ENCODE assay signal across 7 mouse cellular contexts in genomic region chr14:32201354-32201753, GRCm38 (mm10). TPM values are rescaled to one million over a fixed set of nuclear protein-coding genes. Genes with fewer than 3 reads are reported as not detected.
DNase-seq lines count a peak whose midpoint lies in the region; TF ChIP-seq lines count a peak whose summit lies in the region.

No protein-coding gene starts in this region.

- peaks cover 7% of the 10 kb centered on the region for H3K36me3 ChIP-seq in spleen, adult 2 months (ENCODE audit: control insufficient read depth, insufficient read depth, low read length)

- no peak for TF ChIP-seq CTCF in spleen, adult 2 months (IDR thresholded peaks at IDR 0.05; ENCODE audit: extremely low read depth, insufficient read depth, insufficient read length, insufficient replicate concordance)

- peaks cover 15% of the 10 kb centered on the region for H3K4me1 ChIP-seq in spleen, adult 2 months (ENCODE audit: control insufficient read depth, insufficient read depth, insufficient read length)
- 0 out of 2 replicates have a peak, but pooled peaks cover 2% of the 10 kb centered on the region for H3K4me1 ChIP-seq in brown adipose tissue, adult 24 weeks (ENCODE audit: control insufficient read depth, insufficient read depth, insufficient read length, low read length)

- H3K4me3 ChIP-seq in spleen, adult 2 months (ENCODE audit: extremely low read depth, insufficient read depth, insufficient read length), result peak overlapping the region; percentile 77
- peak overlapping the region; percentile 99 for H3K4me3 ChIP-seq in brown adipose tissue, adult 24 weeks (ENCODE audit: insufficient read depth, low read depth, low read length)

- under 1% methylated on average over 25 of the region's 26 CpGs for WGBS in spleen, adult 2 months

- H3K27ac ChIP-seq in spleen, adult 2 months (ENCODE audit: insufficient read depth, low read length), result 0 out of 2 replicates have a peak overlapping the region, but pooled peaks have one; percentile 7
- peak overlapping the region; percentile 93 for H3K27ac ChIP-seq in brown adipose tissue, adult 24 weeks (replicated peaks; ENCODE audit: low read depth, low read length)

- DNase-seq in spleen, adult 2 months (ENCODE audit: low read depth in 1 of 2, low spot score in 2 of 2), result no peak
- no peak for DNase-seq in spleen, postnatal 36 days (ENCODE audit: low spot score in 2 of 2)
- peak; percentile 18 for DNase-seq in forelimb bud, embryonic 11.5 days (ENCODE audit: low read depth, low spot score)
- DNase-seq in lung, postnatal 25 days (ENCODE audit: low spot score), result peak; percentile 5
- peak; percentile 8 for DNase-seq in telencephalon, adult 2 months (ENCODE audit: low read depth, low spot score)
- no peak for DNase-seq in urinary bladder, postnatal 4 days (ENCODE audit: low spot score in 2 of 2)

- no peak for TF ChIP-seq POLR2A in spleen, adult 2 months (IDR thresholded peaks at IDR 0.05; ENCODE audit: low read depth, low read length)

- no peaks in the 10 kb centered on the region for H3K27me3 ChIP-seq in spleen, adult 2 months (ENCODE audit: control insufficient read depth, insufficient read depth, low read length)

RNA-seq across cellular contexts. Expression of gene Timm23, which starts 0.3 kb away (rescaled TPM):
- polyA plus RNA-seq in spleen, adult 2 months (2012; rRNA removed), result 64.2 and 95.8 TPM in 2 replicates
- polyA plus RNA-seq in brown adipose tissue, adult 24 weeks (2012; ENCODE audit: insufficient read depth, insufficient read length, missing spikeins), result 326 TPM in 2 replicates

RNA-seq across cellular contexts. Expression of gene Parg, which starts 0.4 kb away (rescaled TPM):
- polyA plus RNA-seq in spleen, adult 2 months (2012; rRNA removed), result 3.7 and 4.3 TPM in 2 replicates
- polyA plus RNA-seq in brown adipose tissue, adult 24 weeks (2012; ENCODE audit: insufficient read depth, insufficient read length, missing spikeins), result 14.4 and 20.3 TPM in 2 replicates

RNA-seq across cellular contexts. Expression of gene Ncoa4, which starts 41.7 kb away (rescaled TPM):
- 34.1 and 45.2 TPM in 2 replicates for polyA plus RNA-seq in spleen, adult 2 months (2012; rRNA removed)
- polyA plus RNA-seq in brown adipose tissue, adult 24 weeks (2012; ENCODE audit: insufficient read depth, insufficient read length, missing spikeins), result 117 and 123 TPM in 2 replicates

RNA-seq across cellular contexts. Expression of gene Msmb, which starts 59.5 kb away (rescaled TPM):
- polyA plus RNA-seq in spleen, adult 2 months (2012; rRNA removed), result not detected in 2 replicates
- not detected in 2 replicates for polyA plus RNA-seq in brown adipose tissue, adult 24 weeks (2012; ENCODE audit: insufficient read depth, insufficient read length, missing spikeins)

Comparison
In these comparisons a context has a peak if more than half of its experiments do, and no peak if none do; other contexts are left out.
1. DNase-seq: peak in forelimb bud, embryonic 11.5 days (single experiment), lung, postnatal 25 days (single experiment) and telencephalon, adult 2 months (single experiment); none in spleen, adult 2 months (0 of 2), spleen, postnatal 36 days (0 of 2) and urinary bladder, postnatal 4 days (0 of 2).